Mouse (Mus musculus): ENCODE measurements around the gene Rtn4rl1. TPM values are rescaled to one million over a fixed set of nuclear protein-coding genes. Genes with fewer than 3 reads are reported as not detected.

Rtn4rl1 gene
- polyA plus RNA-seq, 1 experiment from 2014 or later, result 12.7 TPM

DNA sequence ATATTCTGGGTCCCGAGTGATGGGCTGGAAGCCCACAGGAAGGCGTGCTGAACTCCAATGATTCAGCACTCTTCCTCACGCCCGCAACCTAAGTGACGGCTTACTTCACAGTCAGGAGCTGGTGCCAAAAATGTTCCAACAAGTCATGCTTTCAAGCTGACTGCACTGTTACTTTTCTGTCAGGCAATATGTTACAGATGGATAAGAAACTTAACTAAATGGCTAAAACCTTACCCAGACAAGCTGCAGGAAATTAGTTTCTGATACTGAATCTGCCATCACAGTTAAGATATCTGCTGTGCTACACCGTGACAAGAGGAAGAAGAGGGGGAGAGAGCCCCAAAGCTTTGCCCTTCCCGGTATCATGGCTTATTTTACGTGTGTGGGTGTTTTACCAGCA, 120.3 kb downstream of the Rtn4rl1 start:
- H3K27ac ChIP-seq (ENCODE audit: low read depth, low read length), result no peak overlapping the region
- H3K36me3 ChIP-seq (ENCODE audit: control insufficient read depth, insufficient read depth, low read length), result peaks cover 23% of the 10 kb centered on the region
- no peak overlapping the region for H3K4me3 ChIP-seq (ENCODE audit: low read depth, low read length)
- ATAC-seq (replicated peaks; ENCODE audit: insufficient number of reproducible peaks, low FRiP score, low TSS enrichment), result no peak
- WGBS (ENCODE audit: insufficient replicate concordance), result 84% methylated on average over 8 of the region's 8 CpGs
- H3K9ac ChIP-seq (ENCODE audit: low read depth, low read length), result no peak overlapping the region
- no peaks in the 10 kb centered on the region for H3K9me3 ChIP-seq (replicated peaks; ENCODE audit: control insufficient read depth, low read length)
- H3K4me2 ChIP-seq, result no peak overlapping the region
- H3K27me3 ChIP-seq (ENCODE audit: control insufficient read depth, insufficient read depth, low read length), result no peaks in the 10 kb centered on the region
- H3K4me1 ChIP-seq (ENCODE audit: control insufficient read depth, insufficient read depth, low read length), result no peaks in the 10 kb centered on the region

MicroRNAs encoded within 50 kb of the gene (microRNA counts, 519-probe panel; counts per million panel counts)
- microRNA mmu-miR-132, result 1,106 counts per million, percentile 1 among the panel's probes with 10 or more counts
- microRNA mmu-miR-212, result 32.2 counts per million

Small RNAs within 50 kb of the gene (microRNA-seq; reads per million reads assigned to microRNA genes)
- 102 reads per million, percentile 64 among the genes with 10 or more reads in this experiment for gene Mir132 (ENCODE audit: borderline number of aligned reads)
- 10.4 reads per million, percentile 45 among the genes with 10 or more reads in this experiment for gene Mir212 (ENCODE audit: borderline number of aligned reads)

Other genes with a start within 250 kb of the Rtn4rl1 start
- 2.5 and 3.0 TPM in 2 replicates for gene Hic1, start 24.3 kb upstream of the Rtn4rl1 start, polyA plus RNA-seq (2014; fragmentation: Nextera tagmentation; extraction: Ambion mirVana)
- gene Ovca2, start 14.9 kb upstream of the Rtn4rl1 start, polyA plus RNA-seq (2014; fragmentation: Nextera tagmentation; extraction: Ambion mirVana), result 23.4 and 24.6 TPM in 2 replicates
- 16.5 and 21.0 TPM in 2 replicates for gene Dph1, start 2.5 kb upstream of the Rtn4rl1 start, polyA plus RNA-seq (2014; fragmentation: Nextera tagmentation; extraction: Ambion mirVana)
- 96.3 and 103 TPM in 2 replicates for gene Rpa1, start 154.5 kb downstream of the Rtn4rl1 start, polyA plus RNA-seq (2014; fragmentation: Nextera tagmentation; extraction: Ambion mirVana)
- 12.3 and 14.7 TPM in 2 replicates for gene Smyd4, start 154.7 kb downstream of the Rtn4rl1 start, polyA plus RNA-seq (2014; fragmentation: Nextera tagmentation; extraction: Ambion mirVana)
- 50.9 and 55.1 TPM in 2 replicates for gene Serpinf1, start 228.9 kb downstream of the Rtn4rl1 start, polyA plus RNA-seq (2014; fragmentation: Nextera tagmentation; extraction: Ambion mirVana)
- gene Serpinf2, start 245.8 kb downstream of the Rtn4rl1 start, polyA plus RNA-seq (2014; fragmentation: Nextera tagmentation; extraction: Ambion mirVana), result 2.4 and 5.4 TPM in 2 replicates